Mouse (Mus musculus): Measurements from ENCODE around the gene D10Wsu102e. TPM values are rescaled to one million over a fixed set of nuclear protein-coding genes. Genes with fewer than 3 reads are reported as not detected.

D10Wsu102e gene
- polyA plus RNA-seq, 1 experiment from 2014 or later = 0.39 TPM

DNA sequence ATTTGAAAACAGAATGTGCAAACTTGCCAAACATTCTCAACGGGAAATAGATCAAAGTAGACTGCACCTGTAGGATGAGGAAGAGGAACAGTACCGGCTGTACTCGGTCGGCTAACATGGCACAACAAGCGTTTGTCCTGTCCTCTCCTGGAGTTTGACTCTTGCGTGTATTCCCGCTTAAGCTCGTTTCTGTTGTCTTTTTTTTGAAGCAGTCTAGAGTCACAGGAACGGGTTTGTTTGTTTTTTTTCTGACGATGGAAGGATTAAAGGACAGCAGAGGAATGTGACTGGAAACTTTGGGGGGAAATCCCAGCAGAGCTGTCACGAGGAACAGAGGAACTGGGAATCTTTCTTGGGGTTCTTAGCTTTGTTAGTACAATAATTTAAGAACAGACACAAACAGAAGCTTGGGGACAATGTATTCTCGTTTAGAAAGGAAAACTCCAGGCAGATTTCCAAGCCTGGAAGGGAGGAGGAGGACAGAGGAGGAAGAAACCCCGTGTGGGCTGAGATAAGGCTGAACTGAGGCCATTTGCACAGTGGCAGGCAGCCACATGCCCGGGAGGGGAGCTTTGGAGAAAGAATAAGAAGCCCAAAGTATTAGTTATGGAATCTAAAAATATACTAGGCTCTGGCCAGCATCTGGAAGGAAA lies 6.2 kb upstream of the D10Wsu102e start:
- WGBS = 21% methylated on average over 14 of the region's 14 CpGs
- H3K4me3 ChIP-seq (ENCODE audit: low read length) = peak overlapping the region; percentile 5; the same call in 1 of the 2 replicates
- peaks cover 7% of the 10 kb centered on the region for H3K27me3 ChIP-seq (ENCODE audit: control insufficient read depth, insufficient read depth, low read length)
- peak overlapping the region; percentile 6; the same call in 1 of the 2 replicates for H3K9ac ChIP-seq (ENCODE audit: low read length)
- ATAC-seq (replicated peaks; ENCODE audit: extremely low read depth, insufficient read depth, low FRiP score) = peak; percentile 87
- H3K4me1 ChIP-seq (ENCODE audit: control insufficient read depth, insufficient read depth, low read length) = peaks cover 9% of the 10 kb centered on the region
- H3K27ac ChIP-seq (ENCODE audit: low read length) = peak overlapping the region; percentile 73
- no peaks in the 10 kb centered on the region for H3K36me3 ChIP-seq (ENCODE audit: control insufficient read depth, insufficient read depth)
- H3K9me3 ChIP-seq (replicated peaks; ENCODE audit: control insufficient read depth, low read length) = no peaks in the 10 kb centered on the region
- peak overlapping the region; percentile 47 for H3K4me2 ChIP-seq (ENCODE audit: low read depth, low read length)

DNA sequence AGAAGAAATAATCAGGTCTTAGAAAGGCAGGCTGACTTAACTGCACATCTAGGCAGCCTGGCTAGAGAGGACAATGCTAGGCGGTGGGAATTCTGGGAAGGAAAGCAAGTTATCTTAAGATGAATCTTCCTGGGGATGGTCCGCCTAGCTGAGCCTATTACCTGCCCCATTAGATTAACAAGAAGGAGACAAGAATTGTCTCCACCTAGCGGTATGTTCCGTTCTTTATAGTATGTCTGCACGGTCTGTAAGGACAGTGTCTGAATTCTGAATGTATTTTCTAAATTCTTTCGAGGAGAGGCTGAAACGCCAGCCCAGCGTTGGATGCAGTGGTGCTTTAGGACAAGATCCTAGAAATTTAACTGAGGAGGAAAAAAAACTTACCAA lies 5.7 kb upstream of the D10Wsu102e start:
- peak overlapping the region; percentile 6; the same call in 1 of the 2 replicates for H3K9ac ChIP-seq (ENCODE audit: low read length)
- peak overlapping the region; percentile 73 for H3K27ac ChIP-seq (ENCODE audit: low read length)
- peak; percentile 54; the same call in 1 of the 2 replicates for ATAC-seq (replicated peaks; ENCODE audit: extremely low read depth, insufficient read depth, low FRiP score)
- peak overlapping the region; percentile 5; the same call in 1 of the 2 replicates for H3K4me3 ChIP-seq (ENCODE audit: low read length)
- no peaks in the 10 kb centered on the region for H3K36me3 ChIP-seq (ENCODE audit: control insufficient read depth, insufficient read depth)
- no peaks in the 10 kb centered on the region for H3K9me3 ChIP-seq (replicated peaks; ENCODE audit: control insufficient read depth, low read length)
- WGBS = 54% methylated on average over 8 of the region's 8 CpGs
- H3K4me2 ChIP-seq (ENCODE audit: low read depth, low read length) = peak overlapping the region; percentile 47
- peaks cover 7% of the 10 kb centered on the region for H3K27me3 ChIP-seq (ENCODE audit: control insufficient read depth, insufficient read depth, low read length)
- H3K4me1 ChIP-seq (ENCODE audit: control insufficient read depth, insufficient read depth, low read length) = peaks cover 9% of the 10 kb centered on the region

GRCm38 (mm10) chr10:83356416-83356815 lies 3.6 kb upstream of the D10Wsu102e start:
- Histone ChIP-seq H3K27me3 (ENCODE audit: control insufficient read depth, insufficient read depth, low read length) (no peaks in the 10 kb centered on the region), H3K27ac (ENCODE audit: low read length) (no peak overlapping the region), H3K4me1 (ENCODE audit: control insufficient read depth, insufficient read depth, low read length) (peaks cover 18% of the 10 kb centered on the region), H3K4me2 (ENCODE audit: low read depth, low read length) (no peak overlapping the region), H3K9me3 (replicated peaks; ENCODE audit: control insufficient read depth, low read length) (no peaks in the 10 kb centered on the region), H3K4me3 (ENCODE audit: low read length) (no peak overlapping the region), H3K9ac (ENCODE audit: low read length) (no peak overlapping the region), H3K36me3 (ENCODE audit: control insufficient read depth, insufficient read depth) (no peaks in the 10 kb centered on the region)
- WGBS = 74% methylated on average over 12 of the region's 12 CpGs
- no peak for ATAC-seq (replicated peaks; ENCODE audit: extremely low read depth, insufficient read depth, low FRiP score)

GRCm38 (mm10) chr10:83359451-83359850 lies 570 bp upstream of the D10Wsu102e start:
- Histone ChIP-seq H3K27ac (ENCODE audit: low read length) (peak overlapping the region; percentile 81), H3K9ac (ENCODE audit: low read length) (peak overlapping the region; percentile 55), H3K9me3 (replicated peaks; ENCODE audit: control insufficient read depth, low read length) (no peaks in the 10 kb centered on the region)

DNA sequence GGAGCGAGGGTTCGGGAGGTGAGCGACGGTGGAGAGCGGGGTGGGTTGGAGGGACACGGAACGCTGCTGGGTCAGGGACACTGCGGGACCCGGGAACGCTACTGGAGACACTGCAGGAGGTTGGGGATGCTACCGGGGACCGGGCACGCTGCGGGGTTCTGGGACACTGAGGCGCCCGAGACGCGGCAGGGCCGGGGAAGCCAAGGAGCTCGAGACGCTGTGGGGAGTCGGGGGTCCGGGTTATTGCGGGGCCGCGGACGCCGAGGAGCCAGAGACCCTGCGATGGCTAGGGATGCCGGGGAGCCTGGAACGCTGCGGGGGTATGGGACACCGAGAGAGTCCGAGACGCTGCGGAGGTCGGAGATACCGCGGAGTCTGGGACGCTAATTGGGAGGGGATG lies 335 bp downstream of the D10Wsu102e start:
- no peaks in the 10 kb centered on the region for H3K27me3 ChIP-seq (ENCODE audit: control insufficient read depth, insufficient read depth, low read length)
- H3K4me3 ChIP-seq (ENCODE audit: low read length) = peak overlapping the region; percentile 68
- under 1% methylated on average over 40 of the region's 40 CpGs for WGBS

More at GRCm38 (mm10) chr10:83359451-83359850, 570 bp upstream of the D10Wsu102e start:
- Histone ChIP-seq H3K4me1 (ENCODE audit: control insufficient read depth, insufficient read depth, low read length) (peaks cover 18% of the 10 kb centered on the region), H3K4me3 (ENCODE audit: low read length) (peak overlapping the region; percentile 68), H3K36me3 (ENCODE audit: control insufficient read depth, insufficient read depth) (peaks cover 5% of the 10 kb centered on the region; the same call in 1 of the 2 replicates), H3K4me2 (ENCODE audit: low read depth, low read length) (peak overlapping the region; percentile 73), H3K27me3 (ENCODE audit: control insufficient read depth, insufficient read depth, low read length) (no peaks in the 10 kb centered on the region)
- no peak for ATAC-seq (replicated peaks; ENCODE audit: extremely low read depth, insufficient read depth, low FRiP score)
- WGBS = 85% methylated on average over 4 of the region's 4 CpGs

DNA sequence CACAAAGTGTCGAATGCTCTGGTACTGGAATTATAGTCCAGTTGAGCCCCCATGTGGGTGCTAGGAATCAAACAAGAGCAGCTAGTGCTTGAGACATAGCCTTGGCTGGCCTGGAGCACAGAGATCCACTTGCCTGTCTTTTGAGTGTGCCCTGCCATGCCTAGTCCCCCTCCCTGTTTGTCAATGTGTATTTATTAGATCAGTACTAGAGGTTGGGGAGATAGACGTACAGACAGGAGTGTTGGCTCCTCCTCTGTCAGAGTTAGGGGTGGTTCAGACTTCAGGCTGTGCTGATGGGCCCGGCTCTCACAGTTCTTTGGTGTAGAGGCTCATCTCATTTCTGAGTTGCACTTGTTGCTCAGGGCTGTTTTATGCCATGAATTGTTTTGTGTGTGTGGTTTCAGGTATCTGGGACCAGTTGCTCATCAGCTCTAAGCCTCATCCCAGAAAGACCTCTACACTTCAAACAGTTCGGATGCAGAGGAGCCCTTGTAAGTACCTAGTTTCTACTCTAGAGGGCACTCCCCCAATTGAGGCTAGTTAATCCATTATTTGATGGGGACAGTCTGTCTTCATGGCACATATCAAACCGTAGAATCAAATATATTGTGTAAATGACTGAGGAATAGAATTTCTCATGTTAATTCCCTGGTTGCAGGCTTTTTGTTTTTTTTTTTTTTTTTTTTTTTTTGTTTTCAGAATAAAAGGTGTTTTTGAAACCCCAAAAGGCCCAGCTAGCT lies 1.8 kb downstream of the D10Wsu102e start:
- no peak overlapping the region; the same call in 1 of the 2 replicates for H3K4me3 ChIP-seq (ENCODE audit: low read length)
- no peak for ATAC-seq (replicated peaks; ENCODE audit: extremely low read depth, insufficient read depth, low FRiP score)
- no peak overlapping the region; the same call in 1 of the 2 replicates for H3K4me2 ChIP-seq (ENCODE audit: low read depth, low read length)
- H3K27ac ChIP-seq (ENCODE audit: low read length) = no peak overlapping the region
- peaks cover 18% of the 10 kb centered on the region for H3K4me1 ChIP-seq (ENCODE audit: control insufficient read depth, insufficient read depth, low read length)
- H3K9me3 ChIP-seq (replicated peaks; ENCODE audit: control insufficient read depth, low read length) = no peaks in the 10 kb centered on the region
- no peak overlapping the region for H3K9ac ChIP-seq (ENCODE audit: low read length)
- WGBS = 64% methylated on average over 5 of the region's 5 CpGs
- H3K27me3 ChIP-seq (ENCODE audit: control insufficient read depth, insufficient read depth, low read length) = no peaks in the 10 kb centered on the region
- peaks cover 17% of the 10 kb centered on the region for H3K36me3 ChIP-seq (ENCODE audit: control insufficient read depth, insufficient read depth)

More for the DNA sequence above, 335 bp downstream of the D10Wsu102e start:
- Histone ChIP-seq H3K9me3 (replicated peaks; ENCODE audit: control insufficient read depth, low read length) (no peaks in the 10 kb centered on the region), H3K4me2 (ENCODE audit: low read depth, low read length) (peak overlapping the region; percentile 73), H3K9ac (ENCODE audit: low read length) (peak overlapping the region; percentile 79), H3K27ac (ENCODE audit: low read length) (peak overlapping the region; percentile 81), H3K36me3 (ENCODE audit: control insufficient read depth, insufficient read depth) (peaks cover 5% of the 10 kb centered on the region; the same call in 1 of the 2 replicates), H3K4me1 (ENCODE audit: control insufficient read depth, insufficient read depth, low read length) (peaks cover 18% of the 10 kb centered on the region)
- peak; percentile 58 for ATAC-seq (replicated peaks; ENCODE audit: extremely low read depth, insufficient read depth, low FRiP score)

GRCm38 (mm10) chr10:83363451-83363850 lies 3.4 kb downstream of the D10Wsu102e start:
- Histone ChIP-seq H3K27ac (ENCODE audit: low read length) (no peak overlapping the region), H3K9ac (ENCODE audit: low read length) (no peak overlapping the region), H3K4me1 (ENCODE audit: control insufficient read depth, insufficient read depth, low read length) (peaks cover 18% of the 10 kb centered on the region), H3K9me3 (replicated peaks; ENCODE audit: control insufficient read depth, low read length) (no peaks in the 10 kb centered on the region), H3K4me2 (ENCODE audit: low read depth, low read length) (no peak overlapping the region), H3K36me3 (ENCODE audit: control insufficient read depth, insufficient read depth) (peaks cover 27% of the 10 kb centered on the region), H3K27me3 (ENCODE audit: control insufficient read depth, insufficient read depth, low read length) (no peaks in the 10 kb centered on the region), H3K4me3 (ENCODE audit: low read length) (no peak overlapping the region)
- 88% methylated on average over 8 of the region's 8 CpGs for WGBS
- no peak for ATAC-seq (replicated peaks; ENCODE audit: extremely low read depth, insufficient read depth, low FRiP score)

- Histone ChIP-seq H3K4me3 (ENCODE audit: low read length) (no peak overlapping the region), H3K4me2 (ENCODE audit: low read depth, low read length) (no peak overlapping the region), H3K36me3 (ENCODE audit: control insufficient read depth, insufficient read depth) (peaks cover 37% of the 10 kb centered on the region), H3K9ac (ENCODE audit: low read length) (no peak overlapping the region), H3K9me3 (replicated peaks; ENCODE audit: control insufficient read depth, low read length) (no peaks in the 10 kb centered on the region), H3K27ac (ENCODE audit: low read length) (no peak overlapping the region), H3K4me1 (ENCODE audit: control insufficient read depth, insufficient read depth, low read length) (no peaks in the 10 kb centered on the region), H3K27me3 (ENCODE audit: control insufficient read depth, insufficient read depth, low read length) (no peaks in the 10 kb centered on the region)
- no peak for ATAC-seq (replicated peaks; ENCODE audit: extremely low read depth, insufficient read depth, low FRiP score)
- 80% methylated on average over 5 of the region's 5 CpGs for WGBS
These were observed 8.9 kb downstream of the D10Wsu102e start for GRCm38 (mm10) chr10:83368918-83369317.
